Mouse (Mus musculus): ENCODE data around the gene Acta2.

- TF ChIP-seq CTCF (conservative IDR thresholded peaks at IDR 0.05 in 1 of 2, IDR thresholded peaks at IDR 0.05 in 1 of 2; ENCODE audit: low read depth in 2 of 2, low read length in 2 of 2) (no peak), MEF2A (IDR thresholded peaks at IDR 0.05; ENCODE audit: borderline replicate concordance, low read depth, low read length) (no peak), POLR2A (IDR thresholded peaks at IDR 0.05; ENCODE audit: low read depth, low read length) (no peak), BHLHE40 (IDR thresholded peaks at IDR 0.05; ENCODE audit: low read depth, low read length) (no peak), TBP (conservative IDR thresholded peaks at IDR 0.05; ENCODE audit: low read depth, low read length) (no peak), SIN3A (IDR thresholded peaks at IDR 0.05; ENCODE audit: low read length) (no peak), HCFC1 (IDR thresholded peaks at IDR 0.05; ENCODE audit: low read depth, low read length) (no peak), EP300 (IDR thresholded peaks at IDR 0.05; ENCODE audit: low read length) (no peak), MAFK (IDR thresholded peaks at IDR 0.05; ENCODE audit: insufficient replicate concordance, low read length) (no peak)
These were observed 14.9 kb downstream of the Acta2 start for GRCm38 (mm10) chr19:34240273-34241039.

Measured in CH12.LX (cell line).